Mouse (Mus musculus): ENCODE data around the gene Tspan5. TPM values are rescaled to one million over a fixed set of nuclear protein-coding genes. Genes with fewer than 3 reads are reported as not detected.

The Tspan5 gene
- polyA plus RNA-seq, 1 experiment, result 22.2 TPM

DNA sequence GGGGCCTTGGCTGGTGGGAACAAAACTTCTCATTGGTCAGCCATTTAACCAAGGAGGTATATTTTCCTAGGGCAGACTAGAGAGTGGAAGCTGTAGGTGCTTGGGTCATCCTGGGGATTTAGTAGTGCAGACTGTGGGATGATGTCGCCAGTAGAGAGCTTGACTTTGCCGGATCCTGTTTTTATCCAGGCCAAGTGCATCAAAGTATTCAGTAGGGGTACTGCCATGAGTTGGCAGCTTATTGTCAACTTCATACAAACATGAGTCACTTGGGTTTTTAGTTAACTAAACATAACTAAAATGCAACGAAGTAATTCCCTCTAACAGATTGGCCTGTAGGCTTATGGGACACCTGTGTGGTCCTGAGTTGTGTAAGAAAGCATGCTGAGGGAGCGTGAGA, 174.6 kb downstream of the Tspan5 start:
- Histone ChIP-seq H3K4me1 (ENCODE audit: control insufficient read depth, insufficient read depth, low read length) (no peaks in the 10 kb centered on the region), H3K27me3 (ENCODE audit: control insufficient read depth, insufficient read depth, low read length, poor library complexity, severe bottlenecking) (no peaks in the 10 kb centered on the region), H3K4me3 (ENCODE audit: low read depth, low read length) (no peak overlapping the region), H3K36me3 (ENCODE audit: control insufficient read depth, insufficient read depth, low read length, poor library complexity, severe bottlenecking) (no peaks in the 10 kb centered on the region), H3K9me3 (replicated peaks; ENCODE audit: control insufficient read depth, insufficient read depth, low read length, poor library complexity, severe bottlenecking) (no peaks in the 10 kb centered on the region), H3K27ac (ENCODE audit: insufficient read depth, low read length) (no peak overlapping the region), H3K9ac (ENCODE audit: low read depth, poor library complexity, severe bottlenecking) (no peak overlapping the region)
- no peak for TF ChIP-seq EP300 (IDR thresholded peaks at IDR 0.05; ENCODE audit: insufficient read depth, low read depth, low read length)
- TF ChIP-seq POLR2A (IDR thresholded peaks at IDR 0.05; ENCODE audit: insufficient read depth, low read length), result no peak
- TF ChIP-seq CTCF (IDR thresholded peaks at IDR 0.05; ENCODE audit: low read depth, low read length), result no peak

- no peak overlapping the region for H3K4me3 ChIP-seq (ENCODE audit: low read depth, low read length)
- no peaks in the 10 kb centered on the region for H3K4me1 ChIP-seq (ENCODE audit: control insufficient read depth, insufficient read depth, low read length)
- H3K9me3 ChIP-seq (replicated peaks; ENCODE audit: control insufficient read depth, insufficient read depth, low read length, poor library complexity, severe bottlenecking), result no peaks in the 10 kb centered on the region
- H3K36me3 ChIP-seq (ENCODE audit: control insufficient read depth, insufficient read depth, low read length, poor library complexity, severe bottlenecking), result no peaks in the 10 kb centered on the region
- no peaks in the 10 kb centered on the region for H3K27me3 ChIP-seq (ENCODE audit: control insufficient read depth, insufficient read depth, low read length, poor library complexity, severe bottlenecking)
- no peak overlapping the region for H3K9ac ChIP-seq (ENCODE audit: low read depth, poor library complexity, severe bottlenecking)
- no peak overlapping the region for H3K27ac ChIP-seq (ENCODE audit: insufficient read depth, low read length)
- TF ChIP-seq POLR2A (IDR thresholded peaks at IDR 0.05; ENCODE audit: insufficient read depth, low read length) (no peak), EP300 (IDR thresholded peaks at IDR 0.05; ENCODE audit: insufficient read depth, low read depth, low read length) (no peak), CTCF (IDR thresholded peaks at IDR 0.05; ENCODE audit: low read depth, low read length) (no peak)
These were observed 175.0 kb downstream of the Tspan5 start for GRCm38 (mm10) chr3:138917016-138917415.

GRCm38 (mm10) chr3:138918241-138918640, 176.2 kb downstream of the Tspan5 start:
- Histone ChIP-seq H3K4me1 (ENCODE audit: control insufficient read depth, insufficient read depth, low read length) (no peaks in the 10 kb centered on the region), H3K9me3 (replicated peaks; ENCODE audit: control insufficient read depth, insufficient read depth, low read length, poor library complexity, severe bottlenecking) (no peaks in the 10 kb centered on the region), H3K4me3 (ENCODE audit: low read depth, low read length) (no peak overlapping the region), H3K27ac (ENCODE audit: insufficient read depth, low read length) (no peak overlapping the region), H3K9ac (ENCODE audit: low read depth, poor library complexity, severe bottlenecking) (no peak overlapping the region), H3K27me3 (ENCODE audit: control insufficient read depth, insufficient read depth, low read length, poor library complexity, severe bottlenecking) (no peaks in the 10 kb centered on the region), H3K36me3 (ENCODE audit: control insufficient read depth, insufficient read depth, low read length, poor library complexity, severe bottlenecking) (no peaks in the 10 kb centered on the region)
- TF ChIP-seq EP300 (IDR thresholded peaks at IDR 0.05; ENCODE audit: insufficient read depth, low read depth, low read length), result no peak
- no peak for TF ChIP-seq CTCF (IDR thresholded peaks at IDR 0.05; ENCODE audit: low read depth, low read length)
- TF ChIP-seq POLR2A (IDR thresholded peaks at IDR 0.05; ENCODE audit: insufficient read depth, low read length), result no peak

GRCm38 (mm10) chr3:138926161-138926560, 184.2 kb downstream of the Tspan5 start:
- H3K27ac ChIP-seq (ENCODE audit: insufficient read depth, low read length), result no peak overlapping the region
- TF ChIP-seq CTCF (IDR thresholded peaks at IDR 0.05; ENCODE audit: low read depth, low read length) (no peak), EP300 (IDR thresholded peaks at IDR 0.05; ENCODE audit: insufficient read depth, low read depth, low read length) (no peak), POLR2A (IDR thresholded peaks at IDR 0.05; ENCODE audit: insufficient read depth, low read length) (no peak)
- H3K4me1 ChIP-seq (ENCODE audit: control insufficient read depth, insufficient read depth, low read length), result no peaks in the 10 kb centered on the region
- no peak overlapping the region for H3K4me3 ChIP-seq (ENCODE audit: low read depth, low read length)
- H3K9me3 ChIP-seq (replicated peaks; ENCODE audit: control insufficient read depth, insufficient read depth, low read length, poor library complexity, severe bottlenecking), result no peaks in the 10 kb centered on the region
- H3K36me3 ChIP-seq (ENCODE audit: control insufficient read depth, insufficient read depth, low read length, poor library complexity, severe bottlenecking), result peaks cover 4% of the 10 kb centered on the region; the same call in 1 of the 2 replicates
- no peaks in the 10 kb centered on the region for H3K27me3 ChIP-seq (ENCODE audit: control insufficient read depth, insufficient read depth, low read length, poor library complexity, severe bottlenecking)
- no peak overlapping the region for H3K9ac ChIP-seq (ENCODE audit: low read depth, poor library complexity, severe bottlenecking)

GRCm38 (mm10) chr3:138927437-138927836, 185.4 kb downstream of the Tspan5 start:
- Histone ChIP-seq H3K4me1 (ENCODE audit: control insufficient read depth, insufficient read depth, low read length) (no peaks in the 10 kb centered on the region), H3K27me3 (ENCODE audit: control insufficient read depth, insufficient read depth, low read length, poor library complexity, severe bottlenecking) (no peaks in the 10 kb centered on the region), H3K9me3 (replicated peaks; ENCODE audit: control insufficient read depth, insufficient read depth, low read length, poor library complexity, severe bottlenecking) (no peaks in the 10 kb centered on the region), H3K36me3 (ENCODE audit: control insufficient read depth, insufficient read depth, low read length, poor library complexity, severe bottlenecking) (peaks cover 4% of the 10 kb centered on the region; the same call in 1 of the 2 replicates), H3K9ac (ENCODE audit: low read depth, poor library complexity, severe bottlenecking) (no peak overlapping the region), H3K4me3 (ENCODE audit: low read depth, low read length) (no peak overlapping the region), H3K27ac (ENCODE audit: insufficient read depth, low read length) (no peak overlapping the region)
- TF ChIP-seq POLR2A (IDR thresholded peaks at IDR 0.05; ENCODE audit: insufficient read depth, low read length) (no peak), EP300 (IDR thresholded peaks at IDR 0.05; ENCODE audit: insufficient read depth, low read depth, low read length) (no peak), CTCF (IDR thresholded peaks at IDR 0.05; ENCODE audit: low read depth, low read length) (no peak)

DNA sequence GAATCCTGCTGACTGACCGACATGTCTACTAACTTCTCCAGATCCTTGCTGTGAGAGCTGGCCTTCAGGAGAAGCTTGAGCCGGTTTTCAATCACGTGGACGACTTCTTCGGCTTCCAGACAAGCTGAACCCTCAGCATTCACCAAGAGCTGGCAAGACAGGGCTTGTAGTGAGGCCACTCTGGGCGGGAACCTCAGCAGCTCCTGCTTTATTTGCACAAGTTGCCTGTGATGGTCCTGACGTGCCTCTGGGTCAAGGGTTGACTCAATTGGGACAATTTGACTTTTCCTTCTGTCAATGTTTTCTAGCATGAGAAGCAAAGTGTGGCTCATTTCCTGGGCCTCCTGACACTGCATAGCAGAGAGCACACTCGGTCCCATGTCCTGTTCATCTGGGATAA, 194.8 kb downstream of the Tspan5 start:
- no peak overlapping the region for H3K27ac ChIP-seq (ENCODE audit: insufficient read depth, low read length)
- no peak for TF ChIP-seq CTCF (IDR thresholded peaks at IDR 0.05; ENCODE audit: low read depth, low read length)
- TF ChIP-seq POLR2A (IDR thresholded peaks at IDR 0.05; ENCODE audit: insufficient read depth, low read length), result no peak
- TF ChIP-seq EP300 (IDR thresholded peaks at IDR 0.05; ENCODE audit: insufficient read depth, low read depth, low read length), result no peak
- H3K27me3 ChIP-seq (ENCODE audit: control insufficient read depth, insufficient read depth, low read length, poor library complexity, severe bottlenecking), result no peaks in the 10 kb centered on the region

More for the DNA sequence above, 194.8 kb downstream of the Tspan5 start:
- no peak overlapping the region for H3K9ac ChIP-seq (ENCODE audit: low read depth, poor library complexity, severe bottlenecking)
- no peak overlapping the region for H3K4me3 ChIP-seq (ENCODE audit: low read depth, low read length)
- peaks cover 2% of the 10 kb centered on the region for H3K36me3 ChIP-seq (ENCODE audit: control insufficient read depth, insufficient read depth, low read length, poor library complexity, severe bottlenecking)
- no peaks in the 10 kb centered on the region for H3K4me1 ChIP-seq (ENCODE audit: control insufficient read depth, insufficient read depth, low read length)
- H3K9me3 ChIP-seq (replicated peaks; ENCODE audit: control insufficient read depth, insufficient read depth, low read length, poor library complexity, severe bottlenecking), result no peaks in the 10 kb centered on the region

Data from ES-Bruce4 (cell line).